Mouse (Mus musculus): Measurements from ENCODE around the gene Rhobtb3.
"Not testable (repeated sequence)": the region's sequence is repeated elsewhere in the genome, so short reads cannot be mapped to it uniquely, and the experiment has no call there.

Rhobtb3 gene

DNA sequence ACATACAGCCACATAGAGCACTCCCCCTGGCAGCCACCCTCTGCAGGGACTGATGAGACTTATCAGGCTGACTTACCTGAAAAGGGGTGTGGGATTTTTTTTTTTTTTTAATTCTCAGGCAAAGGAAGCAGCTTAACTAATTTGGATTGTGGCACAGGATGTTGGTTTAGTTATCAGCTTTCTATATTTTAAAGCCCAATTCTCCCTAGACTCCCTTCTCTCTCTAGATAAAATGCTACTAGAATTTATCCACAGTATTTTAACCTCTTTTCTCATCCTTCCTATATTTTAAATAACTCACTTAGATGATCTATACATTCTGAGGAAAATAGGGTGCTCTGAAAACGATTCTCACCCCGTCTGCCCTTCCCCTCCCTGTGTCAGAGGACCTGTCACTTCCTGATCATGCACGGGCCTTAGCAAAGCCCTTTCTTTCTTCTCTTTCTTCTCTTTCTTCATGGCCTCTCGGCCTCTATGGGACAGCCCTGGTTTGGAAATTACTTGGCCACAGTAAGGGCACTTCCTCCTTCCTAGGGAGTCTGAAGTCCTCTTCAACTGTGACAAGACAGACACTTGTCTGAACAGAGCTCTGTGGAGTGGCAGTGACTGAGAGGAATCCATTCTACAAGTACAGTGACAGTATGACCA, 98.1 kb downstream of the Rhobtb3 start:
- no peak for DNase-seq (ENCODE audit: low spot score)

DNA sequence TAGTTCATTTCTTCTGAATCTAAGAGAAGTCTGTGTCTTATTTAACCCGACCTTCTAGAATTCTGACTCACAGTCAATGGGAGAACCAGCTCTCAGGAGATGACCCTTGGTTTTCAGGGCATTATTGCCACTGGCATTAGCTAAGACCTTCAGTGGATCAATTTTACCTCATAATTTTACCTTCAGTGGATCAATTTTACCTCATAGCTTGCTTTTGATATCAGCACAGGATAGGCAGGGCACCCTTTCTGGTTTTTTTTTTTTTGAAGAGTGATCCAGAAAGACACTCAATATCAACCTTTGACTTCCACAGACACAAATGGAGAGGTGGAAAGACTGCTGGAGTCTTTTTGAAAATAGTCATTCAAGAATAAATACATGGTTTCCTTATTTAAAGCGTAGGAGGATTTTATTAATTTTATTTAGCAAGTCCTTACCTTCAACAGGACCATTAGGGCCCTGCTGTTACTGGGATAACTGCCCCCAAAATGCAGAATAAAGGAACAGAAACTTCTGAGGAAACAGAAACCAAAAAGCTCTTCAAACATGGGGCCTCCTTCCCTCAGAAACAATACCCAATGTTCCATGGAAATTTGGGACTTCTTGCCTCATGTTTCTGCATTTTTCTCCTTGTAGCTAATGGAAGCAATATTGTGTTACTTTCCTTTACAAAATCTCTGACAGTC, 98.7 kb downstream of the Rhobtb3 start:
- no peak for DNase-seq (ENCODE audit: low spot score)

DNA sequence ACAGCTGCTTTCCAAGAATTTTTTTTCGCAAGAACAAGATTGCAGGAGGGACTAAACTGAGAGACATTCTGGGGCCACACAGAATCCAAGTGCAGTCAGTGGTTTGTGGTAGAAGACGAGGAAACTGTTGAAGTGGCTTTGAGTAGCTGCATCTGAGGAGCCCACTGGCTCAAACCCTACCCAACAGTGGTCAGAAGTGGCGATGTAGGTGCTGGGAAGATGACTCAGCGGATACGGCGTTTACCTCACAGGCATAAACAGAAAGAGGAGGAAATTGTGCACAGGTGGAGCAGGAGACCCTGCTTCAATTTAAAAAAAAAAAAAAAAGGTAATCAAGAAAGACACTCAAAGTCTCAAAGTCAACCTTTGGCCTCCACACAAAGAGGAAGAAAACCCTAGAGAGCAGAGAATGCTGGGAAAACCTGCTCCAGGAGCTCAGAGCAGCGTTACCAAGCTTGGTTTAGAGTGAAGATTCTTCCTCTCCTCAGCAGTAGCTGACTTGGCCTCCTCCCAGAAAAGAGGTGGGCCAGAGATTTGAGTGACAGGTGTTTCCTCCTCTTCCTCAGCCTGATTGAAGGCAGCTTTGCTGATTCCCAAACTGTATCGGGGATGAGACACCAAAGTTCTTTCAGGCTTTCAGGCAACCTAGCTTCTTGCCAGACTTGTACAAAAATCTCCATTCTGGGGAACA, 99.6 kb downstream of the Rhobtb3 start:
- no peak for DNase-seq (ENCODE audit: low spot score)

DNA sequence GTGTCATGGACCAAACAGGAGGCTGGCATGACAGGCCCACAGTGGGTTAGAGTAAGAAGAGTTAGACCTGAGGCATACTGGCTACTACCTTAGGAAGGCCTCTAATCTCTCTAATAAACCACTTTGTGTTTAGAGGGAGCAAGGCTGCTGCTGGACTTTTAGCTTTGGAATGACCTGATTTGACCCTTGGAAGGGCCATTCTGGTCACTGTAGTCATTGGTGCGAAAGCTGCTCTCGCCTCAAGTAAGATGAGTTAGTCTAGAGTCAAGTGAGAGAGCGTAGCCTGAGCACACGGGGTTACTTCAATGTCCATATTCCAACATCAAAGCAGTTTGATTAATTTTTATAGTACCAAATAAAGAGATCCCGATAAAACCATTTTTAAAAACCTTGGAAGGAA, 100.4 kb downstream of the Rhobtb3 start:
- DNase-seq (ENCODE audit: low spot score) = no peak

DNA sequence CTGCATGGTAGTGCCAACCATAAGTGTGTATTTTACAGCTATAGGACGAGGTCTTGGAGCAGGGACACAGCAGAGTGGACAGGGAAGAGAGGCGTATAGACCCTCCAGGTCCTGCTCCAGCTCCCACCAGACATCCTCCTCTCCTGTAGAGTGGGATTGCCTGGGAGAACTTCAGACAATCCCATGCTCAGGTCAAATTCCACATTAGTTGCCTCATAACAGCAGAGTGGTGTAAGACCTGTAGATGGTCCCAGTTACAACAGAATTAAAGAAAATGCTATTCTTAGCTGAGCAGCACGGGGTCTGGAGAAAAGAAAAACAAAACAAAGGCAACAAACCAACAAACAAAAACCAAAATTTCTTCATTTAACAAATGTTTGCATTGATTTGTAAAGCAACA, 101.8 kb downstream of the Rhobtb3 start:
- DNase-seq (ENCODE audit: low spot score) = no peak

DNA sequence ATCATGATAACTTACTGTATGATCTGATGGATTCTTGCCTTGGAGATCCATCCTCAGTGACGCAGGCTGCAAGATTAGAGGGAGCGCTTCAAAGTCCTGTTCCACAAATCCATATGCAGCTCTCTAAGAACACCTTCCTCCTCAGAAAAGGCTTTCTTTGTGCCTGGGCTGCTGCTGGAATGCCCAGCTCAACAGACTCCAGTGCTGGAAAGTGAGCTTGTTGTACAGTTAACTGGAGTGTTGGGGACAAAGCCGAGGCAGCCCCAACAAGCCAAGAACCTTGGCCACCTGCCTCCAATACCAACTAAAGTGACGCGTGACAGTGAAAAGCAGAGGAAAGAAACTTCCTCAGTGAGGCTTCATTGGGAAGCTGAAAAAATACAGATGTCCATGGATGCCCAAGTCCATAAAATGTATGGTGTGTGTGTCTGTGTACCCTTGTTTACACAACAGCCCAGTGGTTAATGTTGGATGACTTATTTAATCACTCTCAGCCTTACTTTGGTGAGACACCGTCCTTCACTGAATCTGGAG, 102.9 kb downstream of the Rhobtb3 start:
- DNase-seq (ENCODE audit: low spot score) = no peak

DNA sequence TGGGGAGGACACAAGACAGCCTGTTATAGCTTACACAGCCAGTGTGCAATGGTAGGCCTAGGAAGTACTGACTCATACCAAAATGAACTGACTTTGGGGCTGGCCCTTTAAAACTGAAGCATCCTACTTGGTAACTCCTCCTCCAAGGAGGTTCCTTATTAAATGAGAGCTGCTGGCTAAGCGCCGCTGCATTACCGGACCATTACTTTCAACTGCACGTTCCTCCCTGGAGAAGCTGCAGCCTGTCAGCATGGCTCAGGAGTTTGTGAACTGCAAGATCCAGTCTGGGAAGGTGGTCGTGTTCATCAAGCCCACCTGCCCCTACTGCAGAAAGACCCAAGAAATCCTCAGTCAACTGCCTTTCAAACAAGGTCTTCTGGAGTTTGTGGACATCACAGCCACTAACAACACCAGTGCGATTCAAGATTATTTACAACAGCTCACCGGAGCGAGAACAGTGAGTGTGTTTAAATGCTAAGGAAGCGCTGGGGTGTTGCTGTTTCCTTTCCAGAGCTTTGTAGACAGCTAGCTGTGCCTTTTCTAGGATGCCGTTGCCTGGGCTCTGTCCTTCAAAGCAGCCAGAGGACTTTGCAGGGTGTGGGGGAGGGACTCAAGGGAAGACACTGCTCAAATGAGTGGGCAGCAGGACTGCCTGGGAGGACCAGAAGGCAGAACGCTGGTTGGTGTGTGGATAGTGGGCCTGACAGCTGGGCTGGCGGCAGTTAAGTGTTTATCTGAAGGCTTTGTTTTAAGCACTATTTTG, 103.8 kb downstream of the Rhobtb3 start, which contains the start of gene Glrx:
Glrx (plus strand) TSS at position 150 of the 763 bp plus-strand sequence.
- peak; percentile 16 for DNase-seq (ENCODE audit: low spot score)

DNA sequence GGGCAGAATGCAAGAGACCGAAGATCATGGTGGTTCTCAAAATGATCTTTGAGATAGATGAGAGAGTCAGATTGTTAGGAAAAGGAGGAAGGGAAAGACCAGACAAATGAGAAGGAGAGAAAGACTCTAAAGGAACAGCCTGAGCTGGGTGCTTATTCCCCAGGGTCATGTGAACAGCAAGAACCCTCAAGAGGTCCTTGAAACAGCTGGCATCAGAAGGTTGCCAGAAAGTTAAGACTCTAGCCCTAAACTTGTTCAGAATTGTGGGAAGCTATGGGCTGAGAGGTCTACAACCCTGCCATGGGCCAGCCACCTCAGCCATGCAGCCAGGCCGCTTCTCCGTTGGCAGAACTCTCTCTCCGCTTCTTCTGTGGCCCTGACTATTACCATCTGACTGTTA, 105.2 kb downstream of the Rhobtb3 start:
- DNase-seq (ENCODE audit: low spot score) = no peak

DNA sequence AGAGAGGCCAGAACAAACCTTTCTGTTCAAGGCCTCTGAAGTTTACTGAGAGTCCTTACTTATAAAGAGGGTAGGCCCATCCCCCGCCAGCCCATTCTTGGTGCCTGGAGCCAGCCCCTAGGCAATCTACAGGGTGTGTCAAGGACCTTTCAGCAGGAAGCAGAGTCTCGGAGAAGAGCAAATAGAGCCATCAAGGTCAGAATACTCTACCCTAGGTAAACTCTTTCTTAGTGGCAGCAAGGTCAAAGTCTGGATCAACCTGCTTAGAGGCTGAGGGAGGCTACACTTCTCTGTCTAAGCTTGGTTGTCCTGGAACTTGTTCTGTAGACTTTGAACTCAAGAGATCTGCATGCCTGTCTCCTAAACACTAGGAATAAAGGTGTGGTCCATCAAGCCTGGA, 108.3 kb downstream of the Rhobtb3 start:
- DNase-seq (ENCODE audit: low spot score) = no peak

DNA sequence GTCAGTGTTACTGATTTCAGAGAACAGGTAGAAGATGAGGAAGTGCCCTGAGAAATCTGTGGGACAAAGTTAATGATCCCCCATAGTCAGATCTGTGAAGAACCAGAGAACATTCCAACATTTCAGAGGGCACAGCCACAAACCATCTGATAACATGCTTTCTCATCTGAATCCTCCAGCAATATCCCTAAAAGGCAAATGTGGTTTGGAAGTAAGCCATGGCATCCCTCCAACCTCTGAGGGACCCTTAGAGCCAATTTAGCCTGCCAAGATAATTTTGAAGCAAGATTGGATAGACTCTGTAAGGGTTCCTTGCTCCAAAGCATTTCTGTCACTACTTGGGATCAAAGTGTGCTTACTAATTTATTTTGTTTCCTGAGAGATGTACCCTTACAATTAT, 110.2 kb downstream of the Rhobtb3 start:
- no peak for DNase-seq (ENCODE audit: low spot score)

DNA sequence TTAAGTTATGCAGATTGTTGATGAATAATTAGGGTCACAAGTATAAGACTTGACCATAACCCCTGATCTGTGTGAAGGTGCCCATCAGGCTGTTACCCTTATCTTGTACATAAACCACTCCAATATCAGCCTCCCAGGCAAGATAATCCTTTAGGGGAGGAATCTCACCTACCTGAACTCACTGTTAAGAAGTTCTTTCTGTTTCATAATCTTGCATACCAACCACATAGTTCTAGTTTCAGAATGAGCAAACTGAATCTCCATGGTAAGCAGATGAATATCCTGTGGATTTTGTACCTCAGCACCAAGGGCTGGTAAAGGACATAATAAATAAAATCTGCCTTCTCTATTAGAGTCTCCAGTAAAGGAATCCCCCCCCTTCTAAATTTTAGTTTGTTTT, 111.0 kb downstream of the Rhobtb3 start:
- no peak for DNase-seq (ENCODE audit: low spot score)

DNA sequence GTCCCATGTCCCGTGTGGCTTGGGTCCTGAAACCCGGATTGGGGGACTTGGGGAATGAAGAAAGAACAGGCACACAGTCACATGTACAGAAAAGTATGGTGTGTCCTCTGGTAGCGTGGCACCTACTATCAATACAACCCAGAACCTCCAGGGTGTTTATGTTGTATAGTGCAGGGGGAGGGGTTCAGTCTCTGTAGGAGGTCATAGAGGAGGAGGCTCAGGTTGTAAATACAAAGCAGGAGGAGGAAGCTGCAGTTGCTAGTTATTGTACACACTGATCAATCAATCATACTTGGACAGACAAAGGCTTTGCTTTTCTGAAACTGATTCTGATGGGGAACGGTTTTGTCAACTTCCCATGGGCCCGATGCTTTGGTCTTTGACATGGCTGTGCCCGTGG, 112.0 kb downstream of the Rhobtb3 start:
- DNase-seq (ENCODE audit: low spot score) = no peak

DNA sequence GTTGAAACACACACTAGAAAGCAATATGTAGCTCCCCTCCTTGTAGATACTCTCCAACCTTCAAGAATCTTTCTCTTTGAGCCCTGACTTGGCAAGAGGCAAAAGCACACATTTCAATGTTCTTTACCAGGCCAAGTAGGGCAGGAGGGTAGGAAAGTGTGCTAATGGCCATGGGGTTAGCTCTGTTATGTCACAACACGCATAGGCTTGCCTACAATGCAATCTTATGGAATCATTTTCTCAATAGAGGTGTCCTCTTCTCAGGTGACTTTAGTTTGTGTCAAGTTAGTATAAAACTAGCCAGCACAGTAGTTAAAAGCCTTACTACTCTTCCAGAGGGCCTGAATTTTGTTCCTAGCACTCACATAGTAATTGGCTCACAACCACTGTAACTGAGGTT, 113.0 kb downstream of the Rhobtb3 start:
- no peak for DNase-seq (ENCODE audit: low spot score)

DNA sequence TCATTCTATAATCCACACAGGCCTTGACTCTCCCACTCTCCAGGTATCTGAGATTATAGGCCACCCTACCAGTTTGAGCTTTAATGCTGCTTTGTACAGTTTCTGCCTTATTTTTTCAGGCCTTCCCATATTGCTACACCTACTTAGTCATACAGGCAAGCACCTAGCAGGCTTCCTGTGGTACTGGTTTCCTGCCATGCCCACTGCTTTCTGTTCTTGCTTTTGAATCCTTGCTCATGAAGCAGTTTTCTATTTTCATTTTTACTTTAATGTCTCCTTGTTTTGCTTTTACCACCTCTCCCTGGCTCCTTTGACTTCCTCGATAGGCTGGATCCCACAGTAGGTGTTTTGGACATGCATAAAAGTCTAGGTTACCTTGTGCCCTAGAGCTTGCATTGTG, 118.3 kb downstream of the Rhobtb3 start:
- DNase-seq (ENCODE audit: low spot score) = no peak

DNA sequence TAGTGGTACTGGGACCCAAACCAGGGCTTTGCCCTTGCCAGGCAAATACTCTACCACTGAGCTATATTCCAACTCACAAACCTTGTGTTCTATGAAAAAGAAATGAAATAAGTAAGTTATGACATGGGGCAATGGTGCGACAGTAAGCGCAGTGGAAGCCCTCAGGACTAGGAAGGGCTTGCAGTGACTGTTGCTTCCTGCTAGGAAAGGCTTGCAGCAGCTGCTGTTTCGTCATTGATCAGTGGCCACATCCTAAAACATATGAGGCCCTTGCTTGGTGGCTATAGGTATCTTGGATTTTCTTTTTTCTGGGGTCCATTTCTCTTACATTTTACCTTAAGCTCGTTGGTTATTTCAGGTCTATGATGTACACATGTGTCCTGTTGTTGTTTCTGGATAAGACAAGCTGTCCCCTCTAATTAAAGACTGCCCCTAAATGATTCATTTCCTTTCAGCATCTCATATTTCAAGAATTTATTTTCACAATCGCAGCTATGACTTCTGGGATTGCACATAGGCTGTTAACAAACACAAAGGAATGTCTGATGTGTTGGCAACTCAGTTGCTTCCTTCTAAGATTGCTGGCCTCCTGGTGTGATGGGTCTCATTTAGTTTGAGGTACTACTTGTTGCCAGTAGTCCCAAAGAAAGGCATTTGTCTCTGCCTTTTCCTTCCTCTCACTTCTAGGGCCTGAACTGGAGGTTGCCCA, 119.0 kb downstream of the Rhobtb3 start:
- DNase-seq (ENCODE audit: low spot score) = no peak

DNA sequence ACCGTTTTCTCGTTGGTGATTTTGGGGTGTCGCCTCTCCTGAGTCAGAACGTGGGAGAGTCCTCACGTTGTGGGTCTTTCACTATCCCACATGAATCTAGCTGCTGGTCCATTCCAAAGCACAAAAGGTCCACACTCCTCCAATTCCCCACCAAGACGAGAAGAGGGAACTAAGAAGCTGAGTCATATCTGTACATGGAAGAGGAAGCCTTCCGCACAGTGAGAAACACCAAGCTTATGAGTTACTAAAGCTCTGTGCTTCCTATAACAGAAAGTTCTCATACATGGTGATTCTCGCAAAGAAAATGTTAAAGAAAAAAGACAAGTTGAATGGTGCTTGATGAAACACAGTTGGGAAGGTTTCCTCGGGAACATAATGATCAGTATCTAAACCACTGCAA, 120.5 kb downstream of the Rhobtb3 start:
- no peak for DNase-seq (ENCODE audit: low spot score)

DNA sequence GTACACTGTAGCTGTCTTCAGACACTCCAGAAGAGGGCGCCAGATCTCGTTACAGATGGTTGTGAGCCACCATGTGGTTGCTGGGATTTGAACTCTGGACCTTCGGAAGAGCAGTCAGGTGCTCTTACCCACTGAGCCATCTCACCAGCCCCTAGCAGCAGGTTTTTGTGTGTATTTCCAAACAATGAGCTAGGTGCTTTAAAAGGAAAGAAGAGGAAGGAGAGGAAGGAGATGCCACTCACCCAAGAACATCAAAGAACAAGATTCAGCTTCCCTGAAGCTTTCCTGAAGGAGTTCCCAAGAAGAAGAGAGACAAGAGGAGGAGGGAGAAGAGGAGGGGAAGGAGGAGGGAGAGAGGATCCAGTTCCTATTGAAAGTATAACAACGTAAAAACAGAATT, 121.4 kb downstream of the Rhobtb3 start:
- not testable (repeated sequence) for DNase-seq (ENCODE audit: low spot score)

DNA sequence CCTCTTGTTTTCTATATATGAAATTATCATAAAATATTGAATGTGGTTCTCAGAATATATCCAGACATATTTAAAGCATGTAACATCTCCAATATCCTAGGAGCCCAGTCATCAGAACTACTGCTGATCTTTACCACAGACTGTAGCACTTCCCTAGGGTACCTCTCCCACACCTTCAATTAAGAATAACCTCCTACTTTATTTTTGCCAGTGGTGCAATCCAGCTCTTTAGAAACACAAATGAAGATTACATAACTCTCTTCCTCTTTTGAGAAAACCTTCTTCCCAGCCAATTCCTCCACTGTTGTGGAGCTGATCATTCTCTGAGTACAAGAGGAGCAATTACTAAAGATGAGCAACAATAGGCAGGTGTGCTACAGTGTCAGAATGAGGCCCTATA, 123.8 kb downstream of the Rhobtb3 start:
- DNase-seq (ENCODE audit: low spot score) = no peak

Data from urinary bladder, postnatal 10 days (tissue).